Mouse (Mus musculus) urinary bladder, adult 2 months (tissue): Measurements from ENCODE around the gene Zfp534. TPM values are rescaled to one million over a fixed set of nuclear protein-coding genes. Genes with fewer than 3 reads are reported as not detected.
"Not testable (repeated sequence)": the region's sequence is repeated elsewhere in the genome, so short reads cannot be mapped to it uniquely, and the experiment has no call there.

Experiments
- DNase-seq: peaks from one replicate; pipeline ENCODE4 v3.0.0; 2022; ENCODE audit warnings: low spot score
- polyA plus RNA-seq: library from polyadenylated mRNA; depleted of rRNA; stranded (reverse); fragments of >200 nt; gene quantifications from 2 replicates; pipeline ENCODE4 v1.2.3, GENCODE M21; 2012; rRNA removed

Zfp534 gene
- polyA plus RNA-seq = not detected in 2 replicates

GRCm38 (mm10) chr4:147702453-147702852 is at the start of gene Zfp534:
Gene Zfp534, minus strand, starts transcription at chr4:147702553.
- not testable (repeated sequence) for DNase-seq

GRCm38 (mm10) chr4:147746255-147746654 is 43.9 kb upstream of the Zfp534 start:
- DNase-seq = not testable (repeated sequence)

GRCm38 (mm10) chr4:147738636-147739369 is 36.5 kb upstream of the Zfp534 start:
- DNase-seq = not testable (repeated sequence)

- DNase-seq = not testable (repeated sequence)
Measured at GRCm38 (mm10) chr4:147655245-147655644, 47.1 kb downstream of the Zfp534 start.

GRCm38 (mm10) chr4:147647407-147647806 is 54.9 kb downstream of the Zfp534 start:
- DNase-seq = not testable (repeated sequence)

GRCm38 (mm10) chr4:147642413-147642812 is 59.9 kb downstream of the Zfp534 start, which contains the start of gene Zfp979:
Gene Zfp979, minus strand, starts transcription at chr4:147642513.
- DNase-seq = not testable (repeated sequence)

GRCm38 (mm10) chr4:147641932-147642331 is 60.4 kb downstream of the Zfp534 start:
- DNase-seq = not testable (repeated sequence)

- DNase-seq = not testable (repeated sequence)
Measured at GRCm38 (mm10) chr4:147633818-147634262, 68.5 kb downstream of the Zfp534 start.

Other genes with a start within 250 kb of the Zfp534 start
- 4.1 and 4.3 TPM in 2 replicates for gene Zfp982, start 210.1 kb downstream of the Zfp534 start, polyA plus RNA-seq
- gene Gm16503, start 162.3 kb downstream of the Zfp534 start, polyA plus RNA-seq = 0.21 and 0.29 TPM in 2 replicates
- 0.03 and 0.13 TPM in 2 replicates for gene Zfp985, start 149.3 kb downstream of the Zfp534 start, polyA plus RNA-seq
- gene Zfp979, start 60.0 kb downstream of the Zfp534 start, polyA plus RNA-seq = 2.2 and 2.7 TPM in 2 replicates
- gene Zfp984, start 107.2 kb upstream of the Zfp534 start, polyA plus RNA-seq = 8.7 and 9.8 TPM in 2 replicates
- 5.5 and 6.2 TPM in 2 replicates for gene Zfp933, start 145.8 kb upstream of the Zfp534 start, polyA plus RNA-seq
- gene Miip, start 166.3 kb upstream of the Zfp534 start, polyA plus RNA-seq = 43.3 and 57.4 TPM in 2 replicates
- gene Fv1, start 166.4 kb upstream of the Zfp534 start, polyA plus RNA-seq = 6.8 and 7.6 TPM in 2 replicates
- gene Mfn2, start 202.2 kb upstream of the Zfp534 start, polyA plus RNA-seq = 49.7 and 68.9 TPM in 2 replicates
- 42.5 and 50.1 TPM in 2 replicates for gene Plod1, start 234.2 kb upstream of the Zfp534 start, polyA plus RNA-seq
- 47.0 and 48.2 TPM in 2 replicates for gene 2510039O18Rik, start 238.3 kb upstream of the Zfp534 start, polyA plus RNA-seq